Comparison of ENCODE assay signal across 32 mouse cellular contexts in the genomic region with DNA sequence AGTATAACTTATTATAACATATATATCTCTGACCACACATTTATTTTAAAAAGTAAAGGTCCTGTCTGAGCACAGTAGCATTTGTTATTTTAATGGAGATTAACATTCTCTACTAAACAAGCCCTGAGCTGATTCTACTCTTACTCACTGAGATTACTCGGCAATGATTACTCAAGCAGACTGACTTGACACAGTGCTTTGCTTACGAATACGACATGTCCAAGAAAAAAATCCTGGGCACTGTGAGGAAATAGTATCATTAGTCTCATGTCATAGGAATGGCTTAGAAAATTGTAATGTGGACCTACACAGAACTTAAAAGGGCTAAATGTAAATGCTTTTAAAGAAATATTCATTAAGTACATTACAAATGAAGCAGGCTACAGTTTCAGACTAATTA. TPM values are rescaled to one million over a fixed set of nuclear protein-coding genes. Genes with fewer than 3 reads are reported as not detected.
A peak's percentile ranks its signal among the peaks of the same experiment; 100 is the strongest.
DNase-seq lines count a peak whose midpoint lies in the region; ATAC-seq lines count a peak whose summit lies in the region.
"Had no signal": no experiment of that assay in that cellular context is flagged by ENCODE, and none has a peak within 500 bp of the region (broad histone marks: within the 10 kb centered on the region; RNA-seq: fewer than 3 reads in every experiment).

No protein-coding gene starts in this region.

- H3K4me1 ChIP-seq in hindbrain, embryonic 14.5 days (replicated peaks; ENCODE audit: control insufficient read depth, insufficient read depth, low read length) = no peaks in the 10 kb centered on the region
- H3K4me1 ChIP-seq: midbrain, embryonic 15.5 days had no signal

- H3K27ac ChIP-seq in hindbrain, embryonic 14.5 days = no peak overlapping the region
- H3K27ac ChIP-seq: embryonic facial prominence, embryonic 13.5 days; forebrain, embryonic 13.5 days; heart, embryonic 13.5 days; hindbrain, embryonic 15.5 days; liver, embryonic 14.5 days; midbrain, embryonic 10.5 days; midbrain, embryonic 15.5 days; neural tube, embryonic 15.5 days had no signal

- H3K9me3 ChIP-seq in hindbrain, embryonic 14.5 days (ENCODE audit: control insufficient read depth, low read length) = no peaks in the 10 kb centered on the region
- H3K9me3 ChIP-seq: embryonic facial prominence, embryonic 13.5 days; forebrain, embryonic 13.5 days; G1E; heart, embryonic 13.5 days; hindbrain, embryonic 15.5 days; midbrain, embryonic 10.5 days; midbrain, embryonic 15.5 days; neural tube, embryonic 15.5 days had no signal

- no peak for ATAC-seq in hindbrain, embryonic 14.5 days (ENCODE audit: low FRiP score)
- ATAC-seq: activated CD4-positive, CD25-positive, alpha-beta regulatory T cell, adult 4 months; forebrain, embryonic 13.5 days; inflammation-experienced regulatory T-cells, adult 6 months; midbrain, embryonic 15.5 days had no signal

- DNase-seq in 3T3-L1 (ENCODE audit: low read depth, low spot score) = peak; percentile 67
- DNase-seq in 416B (ENCODE audit: low read depth) = peak; percentile 26
- DNase-seq in adipocyte (ENCODE audit: low spot score) = peak; percentile 72
- DNase-seq in gonadal fat pad, adult 2 months (ENCODE audit: low read depth) = peak; percentile 38
- no peak for DNase-seq in hindbrain, embryonic 14.5 days (ENCODE audit: low spot score)
- DNase-seq in left cerebral cortex, adult 8-10 months (ENCODE audit: low spot score in 2 of 2) = no peak
- DNase-seq: adrenal gland, postnatal 10 days; cerebellum, adult 18-20 months; cerebellum, postnatal 10 days; heart, postnatal 10 days; kidney, adult 11 months; kidney, postnatal 25 days; liver; lung, adult 2 months; thymus, adult 2 months; thymus, postnatal 36 days had no signal

- no peak overlapping the region for H3K9ac ChIP-seq in hindbrain, embryonic 14.5 days
- H3K9ac ChIP-seq: embryonic facial prominence, embryonic 13.5 days; forebrain, embryonic 13.5 days; heart, embryonic 13.5 days; hindbrain, embryonic 15.5 days; liver, embryonic 14.5 days; midbrain, embryonic 15.5 days; neural tube, embryonic 15.5 days had no signal

- WGBS in hindbrain, embryonic 14.5 days = 56% methylated on average over 3 of the region's 3 CpGs

- no peak overlapping the region for H3K4me2 ChIP-seq in hindbrain, embryonic 14.5 days (replicated peaks)
- H3K4me2 ChIP-seq: embryonic facial prominence, embryonic 13.5 days; forebrain, embryonic 13.5 days; heart, embryonic 13.5 days; hindbrain, embryonic 15.5 days; midbrain, embryonic 15.5 days; neural tube, embryonic 15.5 days had no signal

- no peaks in the 10 kb centered on the region for H3K27me3 ChIP-seq in hindbrain, embryonic 14.5 days (ENCODE audit: control insufficient read depth, insufficient read depth, low read length)
- H3K27me3 ChIP-seq: embryonic facial prominence, embryonic 13.5 days; forebrain, embryonic 13.5 days; heart, embryonic 13.5 days; hindbrain, embryonic 15.5 days; midbrain, embryonic 15.5 days; neural tube, embryonic 15.5 days had no signal

- H3K4me3 ChIP-seq in hindbrain, embryonic 14.5 days (replicated peaks; ENCODE audit: low read length) = no peak overlapping the region
- H3K4me3 ChIP-seq: embryonic facial prominence, embryonic 13.5 days; erythroblast, embryonic 14.5 days; forebrain, embryonic 13.5 days; heart, embryonic 13.5 days; hindbrain, embryonic 15.5 days; midbrain, embryonic 10.5 days; midbrain, embryonic 15.5 days; neural tube, embryonic 15.5 days had no signal

- peaks cover 21% of the 10 kb centered on the region for H3K36me3 ChIP-seq in hindbrain, embryonic 14.5 days (replicated peaks; ENCODE audit: control insufficient read depth, insufficient read depth)

RNA-seq across cellular contexts. Expression of gene Gpatch8, which starts 20.0 kb away (rescaled TPM):
- 12.6 and 13.3 TPM in 2 replicates for polyA plus RNA-seq in gonadal fat pad, adult 2 months (2012; rRNA removed)
- polyA plus RNA-seq in hindbrain, embryonic 14.5 days (2014; fragmentation: Nextera tagmentation; extraction: Ambion mirVana) = 48.2 and 55.3 TPM in 2 replicates
- 10 to 100 TPM; 53.4 to 64.9 (median 58.6) TPM for total RNA-seq in left cerebral cortex, adult 8-10 months (2022)

RNA-seq across cellular contexts. Expression of gene Gm11627, which starts 43.1 kb away (rescaled TPM):
- polyA plus RNA-seq in gonadal fat pad, adult 2 months (2012; rRNA removed) = 2.4 and 2.8 TPM in 2 replicates
- polyA plus RNA-seq in hindbrain, embryonic 14.5 days (2014; fragmentation: Nextera tagmentation; extraction: Ambion mirVana) = 3.7 and 4.3 TPM in 2 replicates
- total RNA-seq in left cerebral cortex, adult 8-10 months (2022) = 1 to 10 TPM; 2.7 to 5.8 (median 4.2) TPM
- total RNA-seq: common myeloid progenitor, adult 5-6 weeks; G1E; hematopoietic stem cell, adult 5-6 weeks; megakaryocyte progenitor cell, adult 5-6 weeks had no signal
- polyA plus RNA-seq: activated CD4-positive, CD25-positive, alpha-beta regulatory T cell, adult 4 months; erythroblast, embryonic 14.5 days; G1E; inflammation-experienced regulatory T-cells, adult 6 months; spleen, adult 2 months had no signal

Comparison
In these comparisons a context has a peak if more than half of its experiments do, and no peak if none do; other contexts are left out.
1. DNase-seq: peak in 3T3-L1 (single experiment), 416B (single experiment), adipocyte (single experiment) and gonadal fat pad, adult 2 months (single experiment); none in hindbrain, embryonic 14.5 days (single experiment) and left cerebral cortex, adult 8-10 months (0 of 2).